Mouse (Mus musculus) kidney, adult 2 months (tissue): Measurements from ENCODE around the gene Drc7.

ENCODE experiments used
- CTCF ChIP-seq: fragments of 200-500 bp; conservative IDR thresholded peaks from 2 replicates; pipeline ENCODE4 v1.5.1; 2011; ENCODE audit warnings: low read depth, mild to moderate bottlenecking, control low read depth, low read length, moderate library complexity, mixed read lengths; ENCODE audit not compliant: insufficient read depth, insufficient read length
- POLR2A ChIP-seq: fragments of 200-500 bp; IDR thresholded peaks from one replicate; pipeline ENCODE4 v1.6.1; 2011; ENCODE audit warnings: low read depth, low read length, control low read depth

- no peak for TF ChIP-seq CTCF
- no peak for TF ChIP-seq POLR2A
These were observed 1.5 kb downstream of the Drc7 start for GRCm38 (mm10) chr8:95056414-95056813.
